Mouse (Mus musculus) spleen, adult 2 months (tissue): ENCODE data around the gene B3gnt6. TPM values are rescaled to one million over a fixed set of nuclear protein-coding genes. Genes with fewer than 3 reads are reported as not detected.

Source experiments
- DNase-seq, 2 experiments: peaks; one replicate each; pipeline versions ENCODE4 v3.0.0 to v3.0.0-alpha.2; 2012 to 2021; ENCODE audit warnings: low spot score in 2 of 2, low read depth in 1 of 2
- H3K27ac ChIP-seq: fragments of 200-500 bp; 2 replicates; pipeline ENCODE4 v1.5.1; 2012; ENCODE audit warnings: low read length, inconsistent platforms; ENCODE audit not compliant: insufficient read depth
- H3K27me3 ChIP-seq: fragments of 200-500 bp; 2 replicates; pipeline ENCODE4 v1.6.1; 2012; ENCODE audit warnings: mild to moderate bottlenecking, moderate library complexity, low read length, inconsistent platforms; ENCODE audit not compliant: control insufficient read depth, insufficient read depth
- H3K36me3 ChIP-seq: fragments of 200-500 bp; 2 replicates; pipeline ENCODE4 v1.6.1; 2012; ENCODE audit warnings: mild to moderate bottlenecking, low read length, inconsistent platforms; ENCODE audit not compliant: control insufficient read depth, insufficient read depth
- H3K4me1 ChIP-seq: fragments of 200-500 bp; 2 replicates; pipeline ENCODE4 v1.6.1; 2011; ENCODE audit warnings: inconsistent platforms; ENCODE audit not compliant: control insufficient read depth, insufficient read depth, insufficient read length
- H3K4me3 ChIP-seq: fragments of 200-500 bp; 2 replicates; pipeline ENCODE4 v1.5.1; 2011; ENCODE audit warnings: mild to moderate bottlenecking, inconsistent platforms; ENCODE audit not compliant: insufficient read depth, insufficient read length; ENCODE audit errors: extremely low read depth
- CTCF ChIP-seq: fragments of 200-500 bp; IDR thresholded peaks from 2 replicates; pipeline ENCODE4 v1.5.1; 2011; ENCODE audit warnings: mild to moderate bottlenecking, inconsistent platforms; ENCODE audit not compliant: insufficient read depth, insufficient read length, insufficient replicate concordance; ENCODE audit errors: extremely low read depth
- POLR2A ChIP-seq: fragments of 200-500 bp; IDR thresholded peaks from 2 replicates; pipeline ENCODE4 v1.6.1; 2011; ENCODE audit warnings: low read depth, low read length, inconsistent platforms
- WGBS: fragments of 180-500 bp; shearing (Covaris S2); methylation state at CpG from one replicate; pipeline ENCODE4 v1.1.7; 2018; 5-methylcytosine and 5-hydroxymethylcytosine counted together
- polyA plus RNA-seq: library from polyadenylated mRNA; depleted of rRNA; stranded (reverse); fragments of >200 nt; gene quantifications from 2 replicates; pipeline ENCODE4 v1.2.3, GENCODE M21; 2012

B3gnt6 gene
- polyA plus RNA-seq, 1 experiment = 0.22 TPM

GRCm38 (mm10) chr7:98195151-98195801 lies 4.0 kb downstream of the B3gnt6 start:
- no peak for DNase-seq
- Histone ChIP-seq H3K4me1 (peaks cover 11% of the 10 kb centered on the region), H3K4me3 (no peak overlapping the region), H3K27me3 (peaks cover 17% of the 10 kb centered on the region), H3K36me3 (no peaks in the 10 kb centered on the region), H3K27ac (no peak overlapping the region)
- TF ChIP-seq CTCF = no peak
- no peak for TF ChIP-seq POLR2A
- WGBS = 52% methylated on average over 10 of the region's 10 CpGs

DNA sequence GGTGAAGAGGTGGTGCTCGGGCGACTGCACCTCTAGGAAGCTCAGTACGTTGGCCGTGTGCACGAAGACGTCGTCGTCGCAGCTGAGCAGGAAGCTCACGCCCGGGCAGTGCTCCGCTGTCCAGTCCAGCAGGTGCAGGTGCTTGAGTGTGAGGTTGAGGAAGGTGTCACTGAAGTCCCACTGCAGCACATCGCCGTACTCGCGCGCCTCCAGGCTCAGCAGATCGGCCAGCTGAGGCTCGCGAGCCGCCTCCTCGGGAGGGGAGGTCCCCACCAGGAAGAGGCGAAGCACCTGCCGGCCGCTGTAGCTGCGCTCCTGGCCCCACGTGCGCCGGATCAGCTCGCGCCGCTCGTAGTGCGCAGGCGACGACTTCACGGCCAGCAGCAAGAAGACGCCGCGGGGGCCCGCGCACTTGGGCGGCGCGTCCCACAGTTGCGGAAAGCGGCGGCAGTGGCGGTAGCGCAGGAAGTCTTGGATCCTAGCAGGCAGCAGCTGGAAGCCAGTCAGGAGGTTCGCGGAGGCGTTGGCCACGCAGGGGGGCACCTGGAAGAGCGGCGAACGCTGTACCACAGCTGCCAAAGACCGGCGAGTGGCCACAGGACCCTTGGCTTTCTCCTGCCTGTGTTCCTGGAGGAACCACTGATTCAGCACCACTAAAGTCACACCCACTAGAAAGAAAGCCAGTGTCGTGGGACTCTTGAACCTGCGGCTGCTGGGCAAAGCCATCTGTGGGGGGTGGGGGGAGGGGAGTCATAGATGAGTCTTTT lies 5.1 kb downstream of the B3gnt6 start:
- TF ChIP-seq CTCF (no peak), POLR2A (no peak)
- Histone ChIP-seq H3K36me3 (no peaks in the 10 kb centered on the region), H3K27ac (no peak overlapping the region), H3K4me3 (peak overlapping the region; percentile 49; the same call in 1 of the 2 replicates), H3K27me3 (peaks cover 17% of the 10 kb centered on the region), H3K4me1 (peaks cover 11% of the 10 kb centered on the region)
- 1% methylated on average over 61 of the region's 61 CpGs for WGBS
- no peak for DNase-seq

DNA sequence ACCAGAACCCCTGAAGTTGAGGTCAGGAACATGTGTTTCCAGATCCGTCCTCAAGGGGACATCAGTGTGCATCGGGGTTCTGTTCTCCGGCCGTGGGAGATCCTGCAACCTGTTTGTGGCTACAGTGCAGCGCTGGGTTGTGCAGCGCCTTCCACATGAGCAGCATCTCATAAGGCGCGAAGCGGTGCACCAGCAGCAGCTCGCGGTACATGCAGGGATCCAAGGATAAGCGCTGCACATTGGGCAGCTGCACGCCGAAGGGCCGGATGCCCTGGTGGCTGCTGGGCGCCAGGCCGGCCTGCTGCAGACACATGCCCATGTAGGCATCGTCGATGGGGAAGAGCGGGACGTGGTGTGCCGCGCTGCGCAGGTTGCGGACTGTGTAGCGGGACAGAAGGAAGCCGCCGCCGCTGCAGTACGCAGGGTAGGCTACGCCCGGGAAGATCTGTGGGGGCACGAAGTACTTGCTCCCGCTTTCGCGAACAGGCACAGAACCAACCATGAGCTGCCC lies 5.7 kb downstream of the B3gnt6 start:
- Histone ChIP-seq H3K27ac (no peak overlapping the region), H3K36me3 (no peaks in the 10 kb centered on the region), H3K4me1 (peaks cover 11% of the 10 kb centered on the region), H3K4me3 (peak overlapping the region; percentile 49; the same call in 1 of the 2 replicates), H3K27me3 (peaks cover 17% of the 10 kb centered on the region)
- TF ChIP-seq POLR2A (no peak), CTCF (no peak; the same call in 1 of the 2 replicates)
- peak in 1 of 2 experiments; percentile 15 for DNase-seq
- 1% methylated on average over 36 of the region's 36 CpGs for WGBS

DNA sequence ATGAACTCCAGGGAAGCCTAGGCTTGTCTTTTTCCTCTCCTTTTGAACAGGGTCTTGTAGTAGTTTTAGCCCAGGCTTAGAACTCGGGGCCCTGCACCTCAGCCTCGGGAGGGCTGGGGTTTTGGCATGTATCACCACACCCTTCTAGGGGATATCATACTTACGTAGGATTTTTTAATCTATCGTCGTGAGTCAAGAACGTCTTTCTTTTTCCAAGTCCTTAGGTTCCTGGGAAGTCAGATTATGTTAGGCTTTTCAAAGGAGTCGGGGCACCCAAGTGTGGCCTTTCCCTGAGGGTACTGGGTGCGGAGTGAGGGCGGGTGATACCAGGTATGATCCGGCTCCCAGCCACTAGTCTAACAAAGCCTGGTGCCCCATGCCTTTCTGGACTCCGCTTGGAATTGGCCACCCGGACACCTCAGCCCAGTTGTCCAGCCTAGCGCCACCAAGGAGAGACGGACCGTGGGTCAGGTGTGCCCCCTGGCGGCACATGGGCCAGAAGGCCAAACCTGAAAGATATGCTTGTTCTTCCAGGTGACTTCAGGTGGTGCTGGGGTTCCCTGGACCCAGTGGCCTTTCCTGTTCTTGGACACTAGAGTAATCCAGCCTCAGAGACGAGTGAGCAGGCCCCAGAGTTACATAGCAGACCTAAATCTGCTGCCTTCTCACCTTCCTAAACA lies 7.6 kb downstream of the B3gnt6 start:
- no peak overlapping the region for H3K27ac ChIP-seq
- no peaks in the 10 kb centered on the region for H3K36me3 ChIP-seq
- H3K4me3 ChIP-seq = no peak overlapping the region
- TF ChIP-seq POLR2A (no peak), CTCF (peak; percentile 54; the same call in 1 of the 2 replicates)
- peaks cover 11% of the 10 kb centered on the region for H3K4me1 ChIP-seq
- peaks cover 17% of the 10 kb centered on the region for H3K27me3 ChIP-seq
- WGBS = 80% methylated on average over 17 of the region's 17 CpGs
- DNase-seq = no peak

DNA sequence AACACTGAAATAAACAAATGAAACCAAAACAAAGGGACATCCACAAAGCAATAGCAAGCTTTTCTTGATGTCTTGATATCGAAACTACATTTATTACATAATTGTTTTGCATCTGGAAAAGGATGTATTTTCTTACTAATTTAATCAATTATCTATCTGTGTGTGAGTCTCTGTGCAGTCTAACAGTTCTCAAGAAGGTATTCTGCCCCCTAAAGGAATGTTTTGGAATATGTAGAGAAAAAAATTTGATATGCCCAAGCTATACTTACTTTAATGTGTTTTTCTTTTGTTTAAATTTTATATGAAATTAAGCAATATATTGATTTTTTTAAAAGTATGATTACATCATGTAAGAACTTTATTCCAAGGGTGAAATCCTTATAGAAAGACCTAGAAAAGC lies 8.7 kb downstream of the B3gnt6 start:
- no peak for TF ChIP-seq POLR2A
- TF ChIP-seq CTCF = no peak
- Histone ChIP-seq H3K4me1 (peaks cover 11% of the 10 kb centered on the region), H3K27ac (no peak overlapping the region), H3K36me3 (no peaks in the 10 kb centered on the region), H3K4me3 (no peak overlapping the region), H3K27me3 (peaks cover 15% of the 10 kb centered on the region)
- DNase-seq = no peak
- WGBS = 88% methylated on average over 1 of the region's 1 CpGs

DNA sequence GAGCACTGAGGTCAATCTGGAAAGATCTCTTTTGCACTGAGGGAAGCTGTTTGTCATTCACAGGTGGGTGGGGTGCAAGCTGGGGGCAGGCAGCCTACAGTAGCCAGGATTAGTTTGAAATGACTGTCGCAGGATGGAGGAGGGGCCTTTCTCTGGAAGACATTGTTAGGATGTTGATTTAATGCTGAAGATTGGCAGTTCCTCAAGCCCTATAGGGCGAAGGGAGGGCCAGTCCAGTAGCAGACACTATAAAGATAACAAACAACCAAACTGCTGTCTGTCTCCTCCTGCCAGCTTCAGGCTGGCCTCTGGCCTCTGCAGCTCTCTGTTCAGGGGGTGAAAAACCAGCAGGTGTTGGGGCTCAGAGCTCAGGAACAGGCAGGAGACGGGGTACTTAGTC lies 9.5 kb downstream of the B3gnt6 start:
- 70% methylated on average over 3 of the region's 3 CpGs for WGBS
- Histone ChIP-seq H3K36me3 (no peaks in the 10 kb centered on the region), H3K4me1 (peaks cover 11% of the 10 kb centered on the region), H3K27ac (no peak overlapping the region), H3K27me3 (peaks cover 13% of the 10 kb centered on the region), H3K4me3 (no peak overlapping the region)
- TF ChIP-seq CTCF (no peak), POLR2A (no peak)
- no peak for DNase-seq

DNA sequence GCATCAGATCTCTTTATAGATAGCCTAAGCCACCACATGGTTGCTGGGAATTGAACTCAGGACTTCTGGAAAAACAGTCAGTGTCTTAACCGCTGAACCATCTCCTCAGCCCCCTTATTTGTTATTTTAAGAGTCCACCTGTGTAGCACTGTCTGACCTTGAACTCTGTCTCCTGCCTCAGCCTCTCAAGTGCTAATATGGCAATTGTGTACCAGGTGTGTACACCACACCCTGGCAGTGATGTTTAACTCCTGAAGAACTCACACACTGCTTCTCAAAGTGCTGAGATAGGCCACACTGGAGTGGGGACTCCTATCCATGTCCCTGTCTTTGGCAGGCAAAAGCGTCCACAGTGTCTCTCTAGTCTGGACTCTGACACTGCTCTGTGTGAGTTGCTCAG lies 10.6 kb downstream of the B3gnt6 start:
- Histone ChIP-seq H3K27ac (no peak overlapping the region), H3K4me1 (peaks cover 3% of the 10 kb centered on the region), H3K36me3 (no peaks in the 10 kb centered on the region), H3K4me3 (no peak overlapping the region), H3K27me3 (peaks cover 3% of the 10 kb centered on the region)
- WGBS = 87% methylated on average over 2 of the region's 2 CpGs
- TF ChIP-seq CTCF = no peak
- TF ChIP-seq POLR2A = no peak
- no peak for DNase-seq
